Mouse (Mus musculus) CH12F3 (cell line): ENCODE results near the gene Dnah17.

ENCODE experiments used
- in situ Hi-C: fragments of 300-500 bp; cut with MboI; formaldehyde crosslinking; loops from 2 replicates; pipeline ENCODE4 v1.14.3; 2020; ENCODE audit warnings: low sequenced_read_pairs

The Dnah17 gene

GRCm38 (mm10) chr11:118091002-118091670, 39.3 kb downstream of the Dnah17 start:
- in situ Hi-C loops = loop anchor here (10.0 kb wide), 1 partner anchor 226 kb away; the partner anchor contains the start of gene Tmem235

- in situ Hi-C loops = no loop called here
Measured at GRCm38 (mm10) chr11:118088896-118089295, 41.5 kb downstream of the Dnah17 start.

- in situ Hi-C loops = no loop called here
Measured at GRCm38 (mm10) chr11:118085961-118086360, 44.5 kb downstream of the Dnah17 start.

- in situ Hi-C loops = no loop called here
Measured at GRCm38 (mm10) chr11:118085176-118085575, 45.3 kb downstream of the Dnah17 start.

GRCm38 (mm10) chr11:118084266-118084665, 46.2 kb downstream of the Dnah17 start:
- in situ Hi-C loops = no loop called here

GRCm38 (mm10) chr11:118083811-118084210, 46.6 kb downstream of the Dnah17 start:
- in situ Hi-C loops = no loop called here

GRCm38 (mm10) chr11:118082294-118082693, 48.1 kb downstream of the Dnah17 start:
- in situ Hi-C loops = no loop called here

GRCm38 (mm10) chr11:118079750-118080149, 50.7 kb downstream of the Dnah17 start:
- in situ Hi-C loops = no loop called here

GRCm38 (mm10) chr11:118076929-118077328, 53.5 kb downstream of the Dnah17 start:
- in situ Hi-C loops = no loop called here

GRCm38 (mm10) chr11:118075035-118075522, 55.4 kb downstream of the Dnah17 start:
- in situ Hi-C loops = no loop called here

- in situ Hi-C loops = no loop called here
Measured at GRCm38 (mm10) chr11:118071227-118071912, 59.1 kb downstream of the Dnah17 start.

GRCm38 (mm10) chr11:118068812-118069332, 61.6 kb downstream of the Dnah17 start:
- in situ Hi-C loops = no loop called here

GRCm38 (mm10) chr11:118067588-118067987, 62.8 kb downstream of the Dnah17 start:
- in situ Hi-C loops = no loop called here

- in situ Hi-C loops = no loop called here
Measured at GRCm38 (mm10) chr11:118060038-118060437, 70.4 kb downstream of the Dnah17 start.

- in situ Hi-C loops = no loop called here
Measured at GRCm38 (mm10) chr11:118058872-118059271, 71.6 kb downstream of the Dnah17 start.

GRCm38 (mm10) chr11:118058367-118058766, 72.1 kb downstream of the Dnah17 start:
- in situ Hi-C loops = no loop called here

- in situ Hi-C loops = no loop called here
Measured at GRCm38 (mm10) chr11:118050174-118050573, 80.3 kb downstream of the Dnah17 start.

- in situ Hi-C loops = no loop called here
Measured at GRCm38 (mm10) chr11:118049641-118050040, 80.8 kb downstream of the Dnah17 start.

- in situ Hi-C loops = no loop called here
Measured at GRCm38 (mm10) chr11:118043293-118043907, 87.0 kb downstream of the Dnah17 start.

- in situ Hi-C loops = no loop called here
Measured at GRCm38 (mm10) chr11:118042791-118043190, 87.6 kb downstream of the Dnah17 start.

GRCm38 (mm10) chr11:118035068-118035467, 95.4 kb downstream of the Dnah17 start:
- in situ Hi-C loops = no loop called here
